Mouse (Mus musculus) kidney, postnatal 10 days (tissue): Measurements from ENCODE around the gene Mdh1.

Experiments
- DNase-seq: peaks from one replicate; pipeline ENCODE4 v3.0.0; 2021; ENCODE audit warnings: mixed read lengths

The Mdh1 gene

DNA sequence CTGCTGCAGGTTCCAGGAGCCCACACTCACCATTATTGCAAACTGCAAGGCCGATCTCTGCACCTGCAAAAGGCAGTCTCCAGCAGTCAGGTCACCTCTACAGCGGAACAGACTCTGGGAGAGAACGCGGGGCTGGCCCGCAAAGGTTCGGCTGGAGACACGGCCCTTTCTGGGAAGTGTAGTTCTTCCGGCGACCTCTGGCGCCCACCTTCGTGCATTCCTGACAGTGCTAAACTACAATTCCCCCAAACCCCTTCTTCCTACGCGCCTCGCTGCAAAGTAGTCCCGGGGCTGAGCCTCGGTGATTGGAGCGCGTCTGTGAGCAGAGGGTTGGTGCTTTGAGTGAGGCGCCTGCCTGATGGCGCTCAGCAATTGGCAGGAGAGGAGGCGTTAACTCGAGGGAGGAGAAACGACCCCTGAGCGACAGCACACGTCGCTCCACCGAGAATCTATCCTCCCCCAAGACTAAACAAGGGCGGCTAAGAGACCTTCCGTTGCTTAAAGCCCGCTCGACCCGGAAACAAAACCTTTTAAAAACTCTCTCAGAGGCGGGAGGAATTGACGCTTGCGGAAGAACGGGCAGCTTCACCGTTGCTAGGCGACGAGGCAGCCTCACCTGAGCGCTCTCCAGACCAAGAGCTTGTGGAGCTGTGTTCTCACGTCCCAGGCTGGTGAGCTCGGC, at the start of gene Mdh1, which contains the start of gene Wdpcp:
Gene Mdh1 (minus strand): TSS at position 668 of the 682 bp plus-strand sequence.
Gene Wdpcp (plus strand): TSS at position 536 of the 682 bp plus-strand sequence.
- peak; percentile 96 for DNase-seq

DNA sequence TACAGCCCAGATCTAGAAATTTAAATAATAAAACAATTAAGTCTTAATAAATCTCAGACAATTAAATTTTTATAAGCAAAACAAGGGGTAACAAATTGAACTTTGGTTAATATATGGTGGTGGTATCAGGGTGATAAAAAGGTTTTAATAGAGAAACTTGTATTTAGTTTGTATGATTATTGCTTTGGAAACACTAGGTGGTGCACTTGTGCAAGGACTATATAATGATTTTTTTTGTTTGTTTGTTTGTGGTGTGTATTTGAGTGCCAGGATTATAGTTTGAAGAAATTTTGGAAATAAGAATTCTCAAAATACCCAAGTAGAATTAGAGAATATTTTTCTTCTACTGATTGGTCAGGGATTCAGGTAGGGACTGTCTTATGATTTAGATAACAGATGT, 43.7 kb upstream of the Mdh1 start:
- no peak for DNase-seq

DNA sequence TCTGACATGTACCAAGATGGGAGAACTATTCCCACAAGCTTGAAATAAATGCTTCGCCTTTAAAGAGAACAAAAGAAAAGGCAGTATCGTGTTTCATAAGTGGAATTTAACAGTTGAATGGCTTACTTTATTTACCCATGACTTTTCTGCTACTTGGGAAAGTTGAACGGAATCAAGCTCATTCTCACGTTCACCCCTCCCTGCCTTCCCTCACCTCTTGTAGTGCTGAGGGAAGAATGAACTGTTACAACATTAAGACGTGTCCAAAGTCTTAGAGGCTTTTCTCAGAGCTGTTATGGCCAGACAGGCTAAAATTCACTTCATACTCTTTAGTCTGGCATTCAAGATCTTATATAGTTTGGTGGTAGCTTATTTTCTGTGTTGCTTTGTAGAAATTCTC, 30.3 kb upstream of the Mdh1 start:
- DNase-seq = no peak

DNA sequence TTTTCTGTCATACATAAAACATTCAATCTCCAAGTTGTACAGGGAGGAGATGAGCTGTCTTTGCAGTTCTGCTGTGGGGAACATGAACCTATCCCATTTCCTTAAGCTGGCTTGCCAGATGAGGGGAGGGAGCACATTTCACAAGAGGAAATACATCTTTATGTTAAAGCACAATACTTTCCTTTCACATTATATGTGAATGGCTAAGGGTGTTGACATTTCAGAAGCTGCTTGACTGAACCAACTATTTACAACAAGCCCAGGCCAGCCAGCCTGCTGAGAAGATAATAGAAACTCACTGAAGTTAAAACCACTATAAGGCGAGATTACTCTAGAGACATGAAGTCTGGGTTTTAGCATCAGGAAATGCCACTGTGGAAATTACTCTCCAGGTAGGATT, 11.1 kb upstream of the Mdh1 start:
- DNase-seq = no peak

DNA sequence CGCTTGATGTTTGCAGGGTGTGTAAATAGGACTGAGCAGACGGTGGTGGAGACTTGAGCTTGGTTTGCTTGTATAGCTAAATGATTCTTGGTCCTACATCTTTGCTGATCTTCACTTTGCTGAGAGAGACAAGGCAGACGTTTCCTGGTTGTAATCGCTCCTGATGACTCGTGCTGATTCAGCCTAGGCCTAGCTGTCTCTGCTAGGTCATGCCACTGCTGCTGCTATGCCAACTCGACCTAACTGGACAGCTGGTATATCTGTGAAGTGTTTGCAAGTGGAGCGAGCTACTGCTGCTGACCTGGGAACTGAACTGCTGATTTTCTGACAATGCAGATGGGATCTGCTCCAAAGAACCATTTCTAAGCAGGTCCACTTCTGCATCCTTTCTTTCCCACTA, 9.3 kb upstream of the Mdh1 start:
- DNase-seq = no peak

DNA sequence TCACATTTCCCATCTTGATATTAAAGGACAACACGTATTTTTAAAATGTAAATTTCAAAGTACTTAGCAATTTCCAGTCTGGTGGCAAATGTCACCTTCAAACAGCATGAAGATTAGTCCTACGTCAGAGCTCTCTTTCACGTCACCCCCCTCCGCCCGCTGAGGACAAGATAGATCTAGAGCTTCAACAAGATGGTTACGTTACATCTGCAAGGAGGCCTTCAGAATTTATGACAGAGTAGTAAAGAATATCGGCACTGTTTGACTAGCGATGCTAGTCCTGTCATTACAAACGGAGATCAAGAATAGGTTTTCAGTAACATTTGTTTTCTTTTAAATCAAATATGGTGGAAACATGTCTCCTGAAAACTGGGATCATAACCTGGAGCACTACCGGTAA, 1.2 kb downstream of the Mdh1 start:
- DNase-seq = peak; percentile 45

DNA sequence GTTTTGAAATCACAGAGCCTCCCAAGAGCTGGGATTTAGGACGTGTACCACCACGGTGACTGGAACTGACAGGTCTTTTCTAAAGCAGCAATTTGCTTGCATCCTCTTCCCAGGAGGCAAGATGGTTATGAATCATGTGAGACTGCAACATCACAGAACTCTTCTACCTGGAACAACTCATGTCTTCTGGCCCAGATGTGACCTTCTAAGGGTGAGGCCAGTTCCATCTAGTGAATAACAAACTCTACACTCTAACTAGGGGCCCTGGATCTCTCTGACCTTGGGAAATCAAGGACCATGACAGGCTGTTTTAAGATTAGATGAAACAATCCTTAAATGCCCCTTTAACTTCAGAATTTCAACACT, 2.1 kb downstream of the Mdh1 start:
- DNase-seq = no peak

DNA sequence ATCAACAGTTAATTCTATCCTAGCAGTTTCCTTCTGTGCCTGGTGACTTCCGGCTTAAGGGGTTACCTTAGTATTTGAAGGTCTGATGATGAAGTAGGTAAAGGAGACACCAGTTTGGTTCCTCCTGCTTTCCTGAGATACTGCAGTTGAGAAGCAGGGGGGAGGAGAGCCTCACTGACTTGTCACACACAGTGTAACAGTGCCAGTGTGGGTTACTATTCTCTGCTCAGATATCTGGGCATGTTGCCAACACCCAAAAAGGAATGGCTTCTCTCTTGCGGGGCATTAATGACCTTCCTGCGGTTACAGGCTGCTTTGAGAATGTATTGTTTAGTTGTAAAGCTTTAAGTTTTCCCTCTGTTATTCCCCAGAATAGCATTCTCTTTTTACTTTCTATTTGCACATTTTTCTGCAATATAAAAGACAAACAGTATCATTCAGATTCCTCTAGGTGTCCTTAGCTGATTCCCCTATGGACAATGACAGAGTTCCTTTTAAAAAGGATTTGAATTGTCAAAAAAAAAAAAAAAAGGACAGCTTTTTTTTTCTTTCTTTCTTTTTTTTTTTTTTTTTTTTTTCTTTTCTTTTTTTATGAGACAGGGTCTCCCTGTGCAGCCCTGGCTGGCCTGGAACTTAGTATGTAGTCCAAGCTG, 2.6 kb downstream of the Mdh1 start:
- DNase-seq = peak; percentile 49

DNA sequence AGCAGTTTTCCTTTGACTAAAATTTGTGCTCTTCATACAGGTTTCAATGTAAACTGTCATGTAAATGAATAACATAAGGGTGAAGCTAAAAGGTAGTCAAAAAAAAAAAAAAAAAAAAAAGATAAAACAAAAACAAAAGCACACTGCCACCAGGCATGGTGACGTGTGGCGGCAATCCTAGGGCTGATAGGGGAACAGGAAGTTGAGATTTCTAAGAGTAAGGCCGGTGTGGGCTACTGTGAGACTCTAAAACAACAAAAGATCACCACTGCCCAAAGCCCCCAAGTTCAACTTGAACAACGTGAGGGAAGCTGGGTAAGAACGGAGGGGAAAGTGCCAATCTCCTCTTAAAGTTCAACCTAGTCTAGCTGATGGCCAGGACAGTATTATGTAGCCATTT, 3.2 kb downstream of the Mdh1 start:
- no peak for DNase-seq

DNA sequence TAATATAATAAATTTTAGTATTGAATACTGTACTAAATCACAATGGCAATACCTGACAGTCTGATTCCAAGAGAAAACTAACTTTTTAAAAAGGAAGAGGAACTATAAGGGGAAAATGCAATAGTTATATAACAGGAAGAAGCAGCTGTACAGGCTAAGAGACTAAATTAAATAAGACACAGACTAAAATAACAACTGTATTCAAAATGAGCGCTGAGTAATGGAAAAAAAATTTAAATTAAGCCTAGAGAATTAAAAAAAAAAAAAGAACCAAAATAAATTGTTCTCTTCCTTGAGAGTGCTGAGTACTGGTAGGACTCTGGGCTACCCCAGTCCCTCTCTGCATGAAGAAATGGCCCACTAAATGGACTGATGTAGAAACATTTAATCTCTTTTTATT, 4.4 kb downstream of the Mdh1 start:
- no peak for DNase-seq

DNA sequence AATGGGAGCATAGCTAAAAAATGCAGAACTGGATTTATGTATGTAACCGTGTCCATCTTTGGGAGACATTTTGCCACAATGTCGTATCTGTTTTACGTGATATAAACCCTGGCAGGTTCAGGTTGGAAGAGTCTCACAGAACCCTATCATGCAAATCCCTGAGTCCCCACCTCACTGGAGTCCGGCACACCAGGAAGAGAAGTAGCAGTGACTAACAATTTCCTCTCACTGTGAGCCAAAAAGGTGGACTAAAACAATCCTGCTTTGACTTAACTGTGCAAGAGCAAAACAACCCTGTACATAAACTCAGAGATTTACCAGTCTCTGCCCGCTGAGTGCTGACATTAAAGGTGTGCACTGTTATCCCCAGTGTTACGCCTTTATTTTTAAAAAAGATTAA, 5.2 kb downstream of the Mdh1 start:
- DNase-seq = no peak

DNA sequence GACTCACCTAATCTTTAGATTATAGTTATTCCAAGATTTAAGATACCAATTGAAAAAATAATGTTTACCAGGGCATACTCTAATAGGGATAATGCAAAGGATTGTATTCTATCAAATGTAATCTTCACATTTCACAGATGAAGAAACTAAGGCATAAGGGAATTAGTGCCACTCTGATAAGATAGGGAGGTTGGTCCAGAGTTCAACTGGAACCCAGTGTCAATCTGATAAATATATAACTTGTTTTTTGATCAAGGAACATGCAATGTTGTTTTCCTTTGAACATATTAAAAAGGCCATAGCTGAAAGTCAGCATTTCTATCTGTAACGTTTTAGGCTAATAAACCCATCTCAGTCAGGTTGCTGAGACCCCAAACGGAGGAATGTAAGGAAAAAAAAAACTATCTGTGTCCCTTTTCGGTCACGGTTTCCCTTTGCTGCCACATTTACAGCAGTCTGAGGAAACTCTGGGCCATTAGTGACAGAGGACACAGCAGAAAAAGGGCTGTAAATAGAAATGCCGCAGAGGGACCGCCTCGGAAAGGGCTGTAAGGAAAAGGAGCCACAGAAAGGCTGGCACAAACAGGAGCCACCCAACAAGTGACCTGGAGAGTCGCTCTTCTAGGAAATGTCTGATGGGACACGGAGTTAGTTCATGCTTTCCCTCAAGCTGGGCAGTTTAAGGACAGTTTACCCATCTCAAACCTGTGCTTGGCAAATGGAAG, 7.3 kb downstream of the Mdh1 start:
- no peak for DNase-seq

DNA sequence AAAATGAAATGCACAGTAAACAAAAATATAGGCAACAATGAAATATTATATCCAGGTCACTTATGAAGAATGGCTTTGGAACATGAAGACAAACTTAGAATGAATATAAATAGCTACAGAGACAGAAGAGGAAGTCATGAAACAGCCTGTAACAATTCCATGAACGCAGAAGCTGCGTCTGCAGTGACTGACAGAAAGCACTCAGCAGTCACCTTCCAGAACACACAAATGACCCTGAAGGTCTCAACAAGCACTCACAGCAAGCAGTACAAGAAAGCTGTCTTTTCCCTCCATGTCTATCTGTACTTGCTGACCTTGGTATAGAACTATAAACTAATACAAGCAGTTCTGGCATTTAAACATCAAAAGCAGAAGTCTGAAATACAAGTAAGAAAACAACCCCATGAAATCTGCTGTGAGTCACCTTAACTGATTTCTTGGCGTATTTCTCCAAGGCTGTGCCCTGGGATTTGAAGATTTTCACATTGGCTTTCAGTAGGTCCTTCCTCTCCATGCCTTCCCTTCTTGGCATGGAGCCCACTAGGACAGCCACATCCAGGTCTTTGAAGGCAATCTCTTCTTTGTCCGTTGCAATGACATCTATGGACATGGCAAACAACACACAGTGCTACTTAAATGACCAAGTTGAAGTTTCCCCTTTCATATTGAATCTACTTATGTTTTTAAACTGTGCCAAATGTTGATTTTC, 8.4 kb downstream of the Mdh1 start:
- DNase-seq = peak; percentile 43

DNA sequence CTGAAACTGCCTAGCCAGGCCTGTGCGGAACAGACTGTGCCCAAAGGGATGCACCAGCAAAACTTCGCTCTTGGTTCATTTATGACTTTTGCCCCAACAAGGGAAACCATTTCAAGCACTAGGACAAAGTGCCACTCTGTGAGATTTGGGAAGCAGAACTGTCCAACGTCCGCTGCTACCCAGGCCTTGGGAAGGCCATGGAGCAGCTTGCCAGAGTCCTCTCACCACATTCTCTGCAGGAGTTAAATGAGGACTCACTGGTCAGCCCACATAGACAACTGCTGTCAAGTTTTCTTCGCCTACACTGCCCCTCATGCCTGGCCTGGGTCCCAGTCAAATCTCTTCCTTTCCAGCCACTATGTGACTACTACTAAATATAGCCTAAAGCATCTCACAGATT, 10.8 kb downstream of the Mdh1 start:
- no peak for DNase-seq

DNA sequence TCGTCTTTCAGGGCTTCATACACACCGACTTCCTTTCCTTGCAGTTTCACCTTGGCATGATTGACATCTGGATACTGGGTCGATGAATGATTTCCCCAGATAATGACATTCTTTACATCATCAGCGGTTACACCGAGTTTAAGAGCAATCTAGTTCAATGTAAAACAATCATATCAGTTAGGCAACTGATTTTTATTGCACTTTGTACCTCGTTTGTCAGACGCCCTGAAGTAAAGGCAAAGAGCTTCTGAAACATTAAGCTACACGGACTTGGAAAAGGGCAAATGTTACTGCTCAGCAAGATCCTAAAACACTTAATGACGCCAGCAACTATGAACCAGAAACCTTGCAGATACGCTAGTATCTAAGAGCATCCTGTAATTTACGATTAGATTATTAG, 12.4 kb downstream of the Mdh1 start:
- DNase-seq = no peak

DNA sequence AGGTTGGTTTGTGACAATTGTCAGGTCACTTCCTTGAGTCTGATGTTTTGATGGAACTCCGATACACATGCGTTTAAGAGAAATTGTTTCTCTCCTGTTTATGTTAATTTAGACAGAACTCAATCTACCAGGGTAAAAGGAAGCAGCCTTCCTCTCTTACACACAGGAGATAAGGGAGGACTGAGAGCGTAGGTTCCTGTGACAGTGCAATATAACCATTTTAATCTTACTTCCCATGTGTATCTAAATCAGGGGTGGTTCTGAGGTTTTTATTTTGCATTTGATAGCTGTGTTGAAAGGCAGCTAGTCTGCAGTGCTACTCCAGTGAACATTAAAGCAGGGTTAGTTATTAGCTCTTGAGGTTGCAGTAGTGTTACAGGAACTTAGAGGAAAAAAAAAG, 20.1 kb downstream of the Mdh1 start:
- DNase-seq = no peak

DNA sequence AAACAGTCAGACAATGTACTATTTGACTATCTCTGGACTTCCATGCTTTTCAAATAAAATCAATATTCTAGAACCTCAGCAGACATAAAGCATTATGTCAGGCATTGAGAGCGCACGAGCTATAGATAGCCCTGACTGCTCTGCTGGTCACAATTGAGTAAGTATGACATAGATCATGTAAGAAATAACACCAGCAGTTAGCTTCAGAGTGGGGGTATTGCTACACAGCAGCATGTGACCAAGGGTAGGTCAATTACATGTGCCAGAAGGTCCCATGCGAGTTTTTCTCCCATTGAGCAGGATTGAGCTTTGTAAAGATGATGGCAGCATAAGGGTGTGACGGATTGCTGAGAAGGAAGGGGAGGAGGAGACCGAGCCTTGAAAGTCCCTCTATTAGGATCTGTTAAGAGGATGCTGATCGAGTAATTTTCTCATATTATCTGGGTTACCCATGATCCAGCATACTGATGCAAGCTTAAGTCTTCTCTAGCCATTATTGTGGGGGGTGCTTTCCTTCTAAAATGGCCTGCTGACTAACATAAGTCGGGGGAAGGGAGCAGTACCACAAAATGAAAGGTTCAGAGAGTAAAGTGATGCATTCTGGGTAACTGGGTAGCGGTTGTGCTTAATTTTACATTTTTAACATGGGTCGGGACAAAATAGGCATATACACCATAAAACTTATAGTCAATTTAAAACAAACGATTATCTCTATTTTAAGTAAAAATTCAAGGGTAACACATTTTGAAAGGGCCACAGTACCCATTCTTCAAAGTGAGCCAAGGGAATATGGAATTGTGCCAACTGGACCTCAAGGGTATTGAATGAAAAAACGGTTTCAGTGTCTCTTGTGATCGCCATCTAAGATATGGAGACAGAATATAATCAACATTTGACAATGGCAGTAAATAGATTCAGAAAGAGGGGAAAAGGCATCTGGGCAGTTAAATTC, 21.7 kb downstream of the Mdh1 start:
- no peak for DNase-seq

DNA sequence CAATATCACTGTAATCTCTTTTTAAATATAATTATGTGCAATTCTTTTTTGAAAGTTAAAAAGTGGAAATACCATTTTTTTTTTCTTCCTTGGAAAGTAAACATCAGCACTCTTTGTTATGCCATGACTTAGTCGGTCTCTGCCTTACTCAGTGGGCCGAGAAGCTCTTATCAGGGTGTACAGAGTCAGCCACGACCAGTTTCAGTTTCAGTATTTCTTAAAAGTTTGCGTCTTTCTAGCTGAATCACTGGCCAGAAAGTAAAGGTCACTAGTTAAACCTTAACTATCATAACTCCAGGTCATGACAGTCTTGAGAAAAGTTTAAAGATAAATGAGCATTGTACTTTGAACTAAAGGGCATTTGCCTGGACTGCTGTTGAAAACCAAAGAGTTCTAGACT, 22.4 kb downstream of the Mdh1 start:
- DNase-seq = no peak

DNA sequence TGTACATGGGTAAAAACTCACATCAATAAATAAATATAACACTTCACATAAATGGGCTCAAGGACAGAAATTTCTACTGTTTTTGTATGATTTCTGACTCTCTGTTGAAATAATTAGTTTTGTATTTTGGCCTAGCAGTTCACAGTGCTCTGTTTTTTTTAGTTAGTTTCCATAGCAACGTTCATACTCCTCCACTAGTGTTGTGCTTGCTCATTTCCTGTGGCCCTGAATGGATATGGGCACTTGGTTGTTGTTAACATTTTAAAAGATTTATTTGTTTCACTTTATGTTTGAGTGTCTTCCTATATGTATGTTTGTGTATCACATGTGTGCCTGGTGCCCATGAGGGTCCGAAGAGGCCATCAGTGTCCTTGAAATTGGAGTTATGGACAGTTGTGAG, 23.1 kb downstream of the Mdh1 start:
- no peak for DNase-seq

DNA sequence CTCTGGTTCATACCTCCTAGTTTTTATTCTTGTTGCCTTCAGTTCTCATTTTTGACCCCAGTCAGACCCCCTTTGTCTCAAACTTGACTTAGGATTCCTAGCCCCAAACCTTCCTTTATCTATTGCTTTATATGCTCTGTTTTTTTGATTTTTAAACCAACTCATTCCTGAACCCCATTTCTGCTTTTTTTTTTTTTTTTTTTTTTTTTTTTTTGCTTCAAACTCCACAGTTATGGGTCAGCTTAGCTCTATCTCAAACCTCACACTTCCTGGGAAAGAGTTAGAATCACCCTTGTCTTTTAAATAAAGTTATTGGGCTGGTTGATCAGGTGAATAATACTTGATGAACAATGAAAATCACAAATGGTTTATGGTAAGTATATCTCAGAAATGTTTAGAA, 24.6 kb downstream of the Mdh1 start:
- DNase-seq = no peak

DNA sequence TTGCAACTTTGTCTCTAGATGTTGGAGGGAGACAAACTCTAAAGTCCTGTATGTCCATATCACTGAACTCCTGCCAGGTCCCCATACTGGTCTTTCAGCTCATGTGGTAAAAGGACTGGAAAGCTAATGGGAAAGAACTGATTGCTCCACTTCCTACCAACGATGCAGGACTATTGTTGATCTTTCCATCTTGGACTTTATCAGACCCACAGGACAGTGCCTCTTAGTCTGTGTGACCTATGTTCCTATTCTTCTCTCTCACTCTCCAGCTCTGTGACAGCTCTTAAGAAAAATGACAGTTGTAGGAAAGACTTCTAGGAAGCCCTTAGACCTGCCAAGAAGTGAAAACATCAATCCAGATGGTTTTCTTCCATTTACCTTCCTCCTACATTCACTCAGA, 25.5 kb downstream of the Mdh1 start:
- no peak for DNase-seq

DNA sequence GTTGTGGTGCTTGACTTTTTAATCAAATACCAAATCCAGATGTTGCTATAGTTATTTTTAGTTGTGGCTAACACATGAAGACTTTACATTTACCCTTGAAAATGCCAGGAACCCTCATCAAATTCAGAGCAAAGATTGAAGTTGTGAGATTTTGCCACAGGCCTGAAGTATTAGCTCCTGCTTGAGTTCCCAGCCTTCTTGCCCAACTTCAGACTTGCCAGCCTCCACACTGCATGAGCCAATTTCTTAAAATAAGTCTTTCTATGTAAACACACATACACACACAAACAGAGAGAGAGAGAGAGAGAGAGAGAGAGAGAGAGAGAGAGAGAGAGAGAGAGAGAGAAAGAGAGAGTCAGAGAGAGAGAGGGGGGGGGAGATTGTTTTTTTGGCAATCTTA, 26.2 kb downstream of the Mdh1 start:
- DNase-seq = no peak

DNA sequence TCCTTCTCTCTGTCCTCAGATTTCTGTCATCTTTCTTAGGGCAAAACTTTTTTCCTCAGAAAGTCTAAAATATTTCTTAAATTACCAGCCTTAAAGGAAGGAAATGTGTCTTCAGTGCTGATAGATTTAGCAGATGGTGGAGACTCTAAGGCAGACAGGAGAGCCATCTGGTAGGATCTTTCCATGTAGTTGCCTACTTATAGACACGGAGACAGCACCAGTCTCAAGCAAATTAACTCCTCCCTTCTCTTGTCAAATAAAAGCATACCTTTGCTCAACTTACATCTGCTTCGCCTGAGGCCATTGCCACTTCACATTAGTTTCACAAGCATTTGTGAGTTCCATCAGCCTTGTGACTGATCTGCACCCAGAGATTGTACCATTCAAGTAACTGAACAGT, 27.1 kb downstream of the Mdh1 start:
- DNase-seq = no peak
